Mouse (Mus musculus): Measurements from ENCODE around the gene Zfand2b.
A peak's percentile ranks its signal among the peaks of the same experiment; 100 is the strongest.

Zfand2b gene

DNA sequence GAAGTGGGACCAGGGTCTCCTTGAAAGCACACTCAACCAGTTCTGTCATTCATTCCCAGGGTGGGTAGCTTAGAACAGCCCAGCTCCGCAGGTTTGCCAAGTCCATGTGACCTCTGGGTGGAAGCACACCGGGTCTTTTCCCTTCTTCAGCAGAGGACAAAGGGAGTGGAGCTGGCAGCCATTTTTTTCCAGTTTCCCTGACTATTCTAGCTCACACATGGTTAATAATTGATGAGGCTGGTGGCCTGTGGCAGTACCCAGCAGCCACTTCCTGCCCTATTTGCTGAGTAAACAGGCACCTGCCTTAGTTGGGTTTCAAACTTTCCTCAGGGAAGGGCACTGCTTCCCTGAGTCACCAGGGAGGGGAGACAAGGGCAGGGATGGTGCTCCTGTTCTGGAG, 46.0 kb downstream of the Zfand2b start:
- no peak for DNase-seq (ENCODE audit: low spot score)

- no peak for DNase-seq (ENCODE audit: low spot score)
Measured at GRCm38 (mm10) chr1:75214886-75215285, 46.4 kb downstream of the Zfand2b start.

DNA sequence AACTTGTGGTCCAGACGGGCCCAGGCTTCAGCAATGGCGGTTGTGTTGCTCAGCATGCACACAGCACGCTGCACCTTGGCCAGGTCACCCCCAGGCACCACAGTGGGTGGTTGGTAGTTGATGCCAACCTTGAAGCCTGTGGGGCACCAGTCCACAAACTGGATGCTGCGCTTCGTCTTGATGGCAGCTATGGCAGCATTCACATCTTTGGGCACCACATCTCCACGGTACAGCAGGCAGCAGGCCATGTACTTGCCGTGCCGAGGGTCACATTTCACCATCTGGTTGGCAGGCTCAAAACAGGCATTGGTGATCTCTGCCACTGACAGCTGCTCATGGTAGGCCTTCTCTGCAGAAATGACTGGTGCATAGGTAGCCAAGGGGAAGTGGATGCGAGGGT, 47.3 kb downstream of the Zfand2b start:
- DNase-seq (ENCODE audit: low spot score): no peak

GRCm38 (mm10) chr1:75216797-75217585, 48.5 kb downstream of the Zfand2b start:
- DNase-seq (ENCODE audit: low spot score): no peak

DNA sequence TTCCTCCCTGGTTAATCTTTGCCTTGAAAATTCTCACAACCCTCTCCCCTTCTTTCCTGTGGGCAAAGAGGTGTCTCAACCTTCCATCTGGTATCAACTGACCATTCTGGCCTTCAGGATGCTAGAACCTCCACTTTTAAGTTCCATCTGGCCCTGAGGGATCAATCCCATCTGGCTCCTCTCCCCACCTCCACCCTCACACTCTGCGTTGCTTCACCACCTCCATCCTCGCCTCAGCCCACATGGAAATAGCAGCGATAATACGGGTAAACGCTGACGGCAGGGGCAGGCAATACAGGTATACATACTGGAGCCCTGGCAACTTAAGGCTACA, 49.4 kb downstream of the Zfand2b start:
- no peak for DNase-seq (ENCODE audit: low spot score)

DNA sequence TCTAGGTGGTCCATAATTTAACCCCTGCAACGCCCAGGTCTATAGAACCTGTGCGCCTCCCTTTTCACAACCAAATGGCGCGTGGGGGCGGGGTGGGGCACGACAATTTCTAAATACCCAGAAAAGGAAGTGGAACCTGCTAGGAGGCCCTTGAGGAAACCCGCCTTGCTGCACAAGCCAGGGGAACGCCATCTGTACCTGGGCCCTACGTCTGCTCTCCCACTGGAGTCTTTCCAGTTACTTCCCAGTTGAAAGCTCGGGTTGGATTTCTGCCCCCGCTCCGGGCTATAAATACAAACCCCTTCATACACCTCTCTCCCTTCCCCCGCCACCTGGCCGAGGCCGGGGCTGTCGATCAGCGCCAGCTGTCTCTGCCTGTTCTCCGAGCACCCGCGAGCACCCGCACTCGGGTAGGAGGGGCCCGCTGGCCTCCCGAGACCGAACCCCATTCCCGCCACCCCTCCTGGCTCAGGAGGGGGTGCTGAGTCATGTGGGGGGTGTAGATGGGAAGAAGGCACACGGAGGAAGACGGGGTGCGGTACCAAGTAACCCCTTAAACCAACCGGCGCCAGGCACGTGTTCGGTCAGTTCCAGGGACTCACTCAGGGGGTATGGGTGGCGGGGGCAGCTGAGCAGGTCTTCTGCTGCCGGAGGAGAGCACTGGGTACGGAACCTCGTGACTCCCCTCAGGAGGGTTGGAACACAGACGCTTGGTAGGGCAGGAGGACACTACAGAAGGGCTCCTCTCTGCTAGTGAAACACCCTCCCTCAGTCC, 50.0 kb downstream of the Zfand2b start:
- DNase-seq (ENCODE audit: low spot score): no peak

GRCm38 (mm10) chr1:75219078-75219477, 50.6 kb downstream of the Zfand2b start:
- DNase-seq (ENCODE audit: low spot score): peak; percentile 91

- no peak for DNase-seq (ENCODE audit: low spot score)
Measured at GRCm38 (mm10) chr1:75219531-75219930, 51.1 kb downstream of the Zfand2b start, which contains the start of gene Tuba4a. TSS of gene Tuba4a (minus strand) at chr1:75219865.

Measured in yolk sac, embryonic 10.5 days (tissue).